Mouse (Mus musculus): ENCODE results near the gene 3110082J24Rik.

Gene 3110082J24Rik

GRCm38 (mm10) chr5:30115718-30116117, 9.8 kb upstream of the 3110082J24Rik start:
- DNase-seq, result no peak

- DNase-seq, result no peak
These were observed 8.9 kb upstream of the 3110082J24Rik start for GRCm38 (mm10) chr5:30114761-30115140.

GRCm38 (mm10) chr5:30113881-30114760, 8.2 kb upstream of the 3110082J24Rik start:
- DNase-seq, result peak; percentile 44

- DNase-seq, result no peak
These were observed 6.7 kb upstream of the 3110082J24Rik start for GRCm38 (mm10) chr5:30112533-30113068.

- no peak for DNase-seq
These were observed 5.9 kb upstream of the 3110082J24Rik start for GRCm38 (mm10) chr5:30111771-30112170.

GRCm38 (mm10) chr5:30111126-30111525, 5.2 kb upstream of the 3110082J24Rik start:
- DNase-seq, result no peak

GRCm38 (mm10) chr5:30110371-30111060, 4.6 kb upstream of the 3110082J24Rik start:
- DNase-seq, result no peak

- DNase-seq, result no peak
These were observed 4.0 kb upstream of the 3110082J24Rik start for GRCm38 (mm10) chr5:30109899-30110298.

GRCm38 (mm10) chr5:30108233-30108632, 2.3 kb upstream of the 3110082J24Rik start:
- DNase-seq, result no peak

- DNase-seq, result no peak
These were observed 1.7 kb upstream of the 3110082J24Rik start for GRCm38 (mm10) chr5:30107611-30108041.

GRCm38 (mm10) chr5:30107186-30107585, 1.3 kb upstream of the 3110082J24Rik start:
- DNase-seq, result no peak

- DNase-seq, result no peak
These were observed 870 bp upstream of the 3110082J24Rik start for GRCm38 (mm10) chr5:30106756-30107155.

GRCm38 (mm10) chr5:30104841-30105667, 832 bp downstream of the 3110082J24Rik start, which contains the start of gene Garem2:
Garem2 (plus strand) TSS chr5:30105161.
- DNase-seq, result peak; percentile 7

GRCm38 (mm10) chr5:30104339-30104738, 1.5 kb downstream of the 3110082J24Rik start:
- peak; percentile 58 for DNase-seq

- DNase-seq, result no peak
These were observed 2.5 kb downstream of the 3110082J24Rik start for GRCm38 (mm10) chr5:30103340-30103739.

- DNase-seq, result no peak
These were observed 7.6 kb downstream of the 3110082J24Rik start for GRCm38 (mm10) chr5:30098260-30098659.

- no peak for DNase-seq
These were observed 10.2 kb downstream of the 3110082J24Rik start for GRCm38 (mm10) chr5:30095731-30096130.

GRCm38 (mm10) chr5:30094399-30094798, 11.5 kb downstream of the 3110082J24Rik start:
- DNase-seq, result no peak

- no peak for DNase-seq
These were observed 13.2 kb downstream of the 3110082J24Rik start for GRCm38 (mm10) chr5:30092701-30093100.

- peak; percentile 86 for DNase-seq
These were observed 32.8 kb downstream of the 3110082J24Rik start, which contains the start of gene Tyms for GRCm38 (mm10) chr5:30072825-30073821. Tyms (minus strand) TSS chr5:30073617.

- no peak for DNase-seq
These were observed 33.5 kb downstream of the 3110082J24Rik start for GRCm38 (mm10) chr5:30072377-30072776.
